ENCODE assay signal across 8 mouse cellular contexts in genomic region chr2:28192821-28193689, GRCm38 (mm10). TPM values are rescaled to one million over a fixed set of nuclear protein-coding genes. Genes with fewer than 3 reads are reported as not detected.
DNase-seq lines count a peak whose midpoint lies in the region; ATAC-seq and TF ChIP-seq lines count a peak whose summit lies in the region.

Olfm1 (plus strand) TSS chr2:28192992.

- peaks cover 43% of the 10 kb centered on the region for H3K4me1 ChIP-seq in hindbrain, embryonic 12.5 days
- H3K4me1 ChIP-seq in lung, embryonic 16.5 days (replicated peaks; ENCODE audit: control insufficient read depth, insufficient read depth, low read length) = peaks cover 6% of the 10 kb centered on the region; the same call in 1 of the 2 replicates

- WGBS in hindbrain, embryonic 12.5 days = under 1% methylated on average over 74 of the region's 76 CpGs
- WGBS in lung, embryonic 16.5 days = under 1% methylated on average over 72 of the region's 76 CpGs

- peak within 1 kb of the TSS; percentile 61 for H3K4me2 ChIP-seq in hindbrain, embryonic 12.5 days (replicated peaks)
- H3K4me2 ChIP-seq in lung, embryonic 16.5 days (ENCODE audit: low read depth, low read length) = peak within 1 kb of the TSS; percentile 87

- ATAC-seq in hindbrain, embryonic 12.5 days (ENCODE audit: low FRiP score) = peak; percentile 76
- peak; percentile 85 for ATAC-seq in lung, embryonic 16.5 days (ENCODE audit: low read depth)
- no peak for ATAC-seq in activated CD4-positive, CD25-positive, alpha-beta regulatory T cell, adult 4 months

- intact Hi-C loops in gastrocnemius, adult 2 months (cut with DNase I) = no loop called here

- H3K27ac ChIP-seq in gastrocnemius, adult 2 months = peak within 1 kb of the TSS; percentile 59
- H3K27ac ChIP-seq in hindbrain, embryonic 12.5 days = peak within 1 kb of the TSS; percentile 92
- H3K27ac ChIP-seq in lung, embryonic 16.5 days (ENCODE audit: low read length) = no peak within 1 kb of the TSS

- H3K9ac ChIP-seq in hindbrain, embryonic 12.5 days = peak within 1 kb of the TSS; percentile 84
- H3K9ac ChIP-seq in lung, embryonic 16.5 days (ENCODE audit: low read length) = peak within 1 kb of the TSS; percentile 68

- H3K36me3 ChIP-seq in hindbrain, embryonic 12.5 days = no peaks in the 10 kb centered on the region
- H3K36me3 ChIP-seq in lung, embryonic 16.5 days (ENCODE audit: control insufficient read depth, insufficient read depth, low read length) = no peaks in the 10 kb centered on the region

- DNase-seq in adrenal gland, adult (ENCODE audit: inconsistent age in 2 of 2, low spot score in 1 of 2) = peak; percentile 69 to 79
- peak; percentile 82 to 83 for DNase-seq in cerebellum, postnatal 36 days
- peak; percentile 84 for DNase-seq in gastrocnemius, adult 2 months
- DNase-seq in layer of hippocampus, postnatal 25 days (ENCODE audit: extremely low spot score in 1 of 2, low spot score in 1 of 2) = peak; percentile 74 to 75
- DNase-seq in ovary, postnatal 14 days (ENCODE audit: low spot score) = peak; percentile 55

- no peaks in the 10 kb centered on the region for H3K9me3 ChIP-seq in hindbrain, embryonic 12.5 days (replicated peaks)
- H3K9me3 ChIP-seq in lung, embryonic 16.5 days (ENCODE audit: control insufficient read depth, low read length) = no peaks in the 10 kb centered on the region

- no peak for TF ChIP-seq CTCF in gastrocnemius, adult 2 months (IDR thresholded peaks at IDR 0.05)

- peak within 1 kb of the TSS; percentile 80 for H3K4me3 ChIP-seq in gastrocnemius, adult 2 months
- H3K4me3 ChIP-seq in hindbrain, embryonic 12.5 days = peak within 1 kb of the TSS; percentile 71
- peak within 1 kb of the TSS; percentile 66 for H3K4me3 ChIP-seq in lung, embryonic 16.5 days (ENCODE audit: low read length)

- peaks cover 12% of the 10 kb centered on the region for H3K27me3 ChIP-seq in hindbrain, embryonic 12.5 days
- peaks cover 23% of the 10 kb centered on the region for H3K27me3 ChIP-seq in lung, embryonic 16.5 days (ENCODE audit: control insufficient read depth, insufficient read depth, low read depth, low read length)

RNA-seq across cellular contexts. Expression of gene Olfm1, which starts in this region (rescaled TPM):
- total RNA-seq in gastrocnemius, adult 2 months (2021) = 10 to 100 TPM in 1 of 2 experiments, 1 to 10 TPM in 1; 6.8 to 13.7 TPM
- 189 and 191 TPM in 2 replicates for polyA plus RNA-seq in hindbrain, embryonic 12.5 days (2016; fragmentation: Nextera tagmentation; extraction: Ambion mirVana)
- total RNA-seq in layer of hippocampus, postnatal 25 days (2021) = 1,000 to 10,000 TPM; 1,583 to 1,720 TPM
- polyA plus RNA-seq in lung, embryonic 16.5 days (2015; fragmentation: Nextera tagmentation; extraction: Ambion mirVana) = 9.2 and 9.5 TPM in 2 replicates
- under 1 TPM in 1 of 2 experiments, not detected in 1; 0.17 TPM for polyA plus RNA-seq in activated CD4-positive, CD25-positive, alpha-beta regulatory T cell, adult 4 months (2017; shearing (Covaris generic))

Comparison
In these comparisons a context has a peak if more than half of its experiments do, and no peak if none do; other contexts are left out.
1. RNA of gene Olfm1 (total RNA-seq): 1,583 to 1,720 TPM in layer of hippocampus, postnatal 25 days; 6.8 to 13.7 TPM in gastrocnemius, adult 2 months; every median in the first group is over 100 times any median in the second.
2. RNA of gene Olfm1 (polyA plus RNA-seq): 189 to 191 TPM in hindbrain, embryonic 12.5 days; 9.2 to 9.5 TPM in lung, embryonic 16.5 days and 0.17 TPM in activated CD4-positive, CD25-positive, alpha-beta regulatory T cell, adult 4 months; every median in the first group is over 10 times any median in the second.
3. Peak in every context shown above with its lines, with median percentiles within 50 percentile points of each other: DNase-seq and H3K4me3 ChIP-seq.